Mouse (Mus musculus) myocyte (in vitro differentiated cells): ENCODE data around the gene Cfap299.

Experiments
- E2F4 ChIP-seq: IDR thresholded peaks from one replicate; pipeline ENCODE4 v1.6.1; 2011; ENCODE audit warnings: mild to moderate bottlenecking, control low read depth, moderate library complexity; ENCODE audit not compliant: insufficient read depth
- MAX ChIP-seq: IDR thresholded peaks from one replicate; pipeline ENCODE4 v1.6.1; 2011; ENCODE audit warnings: low read depth, mild to moderate bottlenecking, control low read depth
- MYOD1 ChIP-seq, 3 experiments: IDR thresholded peaks; one replicate each; pipeline ENCODE4 v1.6.1; 2011; ENCODE audit warnings: control low read depth in 2 of 3, low read depth in 2 of 3, mild to moderate bottlenecking in 2 of 3, moderate library complexity in 1 of 3; ENCODE audit not compliant: insufficient read length in 2 of 3, control insufficient read depth in 1 of 3
- MYOG ChIP-seq, 3 experiments: IDR thresholded peaks; one replicate each; pipeline ENCODE4 v1.6.1; 2011; ENCODE audit warnings: control low read depth in 2 of 3, low read depth in 2 of 3, mild to moderate bottlenecking in 2 of 3; ENCODE audit not compliant: insufficient read length in 2 of 3, control insufficient read depth in 1 of 3, insufficient read depth in 1 of 3
- POLR2A ChIP-seq: IDR thresholded peaks from one replicate; pipeline ENCODE4 v1.6.1; 2011; ENCODE audit warnings: low read depth, mild to moderate bottlenecking, control low read depth, moderate library complexity; ENCODE audit not compliant: insufficient read length
- POLR2AphosphoS2 ChIP-seq: IDR thresholded peaks from one replicate; pipeline ENCODE4 v1.6.1; 2011; ENCODE audit warnings: low read depth, control low read depth; ENCODE audit not compliant: insufficient read length
- REST ChIP-seq: IDR thresholded peaks from one replicate; pipeline ENCODE4 v1.6.1; 2011; ENCODE audit warnings: mild to moderate bottlenecking, control low read depth, moderate library complexity; ENCODE audit not compliant: insufficient read depth, insufficient read length
- SRF ChIP-seq: IDR thresholded peaks from one replicate; pipeline ENCODE4 v1.6.1; 2011; ENCODE audit warnings: low read depth; ENCODE audit not compliant: control insufficient read depth, insufficient read length
- TCF3 ChIP-seq: IDR thresholded peaks from one replicate; pipeline ENCODE4 v1.6.1; 2011; ENCODE audit warnings: low read depth, control low read depth; ENCODE audit not compliant: insufficient read length
- USF1 ChIP-seq: IDR thresholded peaks from one replicate; pipeline ENCODE4 v1.6.1; 2011; ENCODE audit warnings: low read depth, mild to moderate bottlenecking, control low read depth, moderate library complexity

GRCm38 (mm10) chr5:98569029-98569513 lies 240.0 kb downstream of the Cfap299 start:
- TF ChIP-seq TCF3 (no peak), MAX (no peak), USF1 (no peak), POLR2A (no peak), MYOG (IDR thresholded peaks at IDR 0.05; ENCODE audit: control insufficient read depth in 1 of 3, insufficient read depth in 1 of 3, insufficient read length in 2 of 3, low read depth in 2 of 3) (no peak), E2F4 (no peak), POLR2AphosphoS2 (no peak), MYOD1 (IDR thresholded peaks at IDR 0.05; ENCODE audit: control insufficient read depth in 1 of 3, insufficient read length in 2 of 3, low read depth in 2 of 3) (no peak), SRF (no peak), REST (no peak)
